Mouse (Mus musculus) brain, adult 2 months (tissue): ENCODE measurements at regions not wholly inside any gene's neighbourhood (a gene's known extent, or its start where the extent isn't known, plus 50 kb on each side); places are given as distances from the start of the nearest gene placed in this dataset.

Experiments
- DNase-seq: peaks from one replicate; pipeline ENCODE4 v3.0.0; 2011; ENCODE audit warnings: low read depth, low spot score

DNA sequence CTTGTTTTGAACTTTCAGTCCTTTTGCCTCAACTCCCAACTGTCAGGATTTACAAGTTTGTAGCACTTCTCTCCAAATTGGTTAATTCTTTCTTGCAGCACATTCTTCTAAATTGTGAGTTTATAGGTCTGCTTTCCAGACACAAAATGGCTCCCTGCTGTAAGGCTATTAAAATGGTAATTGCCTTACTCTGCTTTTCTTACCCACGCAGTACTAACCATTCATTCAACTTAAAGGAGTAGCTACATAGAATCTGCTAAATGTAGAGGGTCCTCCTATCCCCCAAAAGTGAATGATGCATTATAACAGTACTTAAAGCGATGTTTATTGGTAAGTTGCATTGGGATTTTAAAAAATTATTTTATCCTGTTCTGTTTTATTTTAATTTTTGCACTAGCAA, 356.2 kb downstream of the Kif20b start:
- DNase-seq, result no peak

DNA sequence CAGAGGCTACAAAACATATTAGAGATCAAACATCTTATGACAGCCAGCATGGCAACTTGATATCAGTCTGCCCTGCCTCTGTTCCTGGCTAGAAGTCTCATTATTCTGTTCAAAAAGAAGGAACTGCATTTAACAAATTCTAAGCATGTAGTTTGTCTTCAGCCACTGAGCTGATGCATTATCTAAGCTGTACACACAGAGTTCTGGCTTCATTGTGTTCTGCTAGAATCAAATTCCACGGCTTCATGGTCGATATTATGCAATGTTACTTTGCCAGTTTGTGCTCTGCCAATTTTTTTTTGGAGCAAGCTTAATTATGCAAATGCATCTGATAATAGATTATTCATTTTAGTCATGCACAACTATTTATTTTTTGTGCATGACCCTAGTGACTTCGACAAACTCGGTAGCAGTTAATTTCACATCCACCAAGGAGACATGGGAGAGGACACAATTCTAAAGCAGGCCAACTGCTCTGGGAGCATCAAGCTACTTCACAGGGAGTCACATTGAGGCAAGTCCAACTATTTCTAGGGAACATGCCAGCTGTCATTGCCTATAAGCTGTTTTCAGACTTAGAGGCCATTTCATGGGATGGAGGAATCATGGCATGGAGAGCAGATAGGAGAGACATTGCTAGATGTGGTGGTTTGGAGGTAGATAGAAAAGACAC, 360.8 kb downstream of the Kif20b start:
- DNase-seq, result peak; percentile 26

GRCm38 (mm10) chr19:35298846-35299245, 376.7 kb downstream of the Kif20b start:
- DNase-seq, result peak; percentile 10

DNA sequence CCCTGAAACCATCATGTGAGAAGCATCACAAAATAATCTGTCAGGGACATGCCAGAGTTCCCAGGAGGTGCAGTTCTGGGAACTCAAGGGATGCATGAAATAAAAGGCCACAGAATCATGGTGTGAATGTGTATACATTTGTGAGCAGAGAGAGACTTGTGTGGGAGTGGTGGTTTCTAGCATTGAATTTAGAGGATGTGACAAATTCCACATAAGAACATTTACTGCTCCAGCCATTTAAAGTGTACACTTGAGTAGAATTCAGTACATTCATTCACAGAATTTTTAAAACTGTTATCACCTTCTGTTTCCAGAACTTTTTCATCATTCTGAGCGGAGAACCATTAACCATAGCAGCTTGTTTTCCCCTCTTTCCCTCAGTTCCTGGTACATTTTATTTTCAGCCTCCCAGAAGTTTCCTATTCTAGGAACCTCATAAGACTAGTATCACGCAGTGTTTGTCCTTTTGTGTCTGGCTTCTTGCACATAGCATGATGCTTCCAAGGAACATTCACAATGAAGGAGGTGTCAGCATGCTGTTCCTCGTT, 380.6 kb downstream of the Kif20b start:
- peak; percentile 42 for DNase-seq
